Mouse (Mus musculus) MEL (cell line): Measurements from ENCODE around the gene Gm45808. TPM values are rescaled to one million over a fixed set of nuclear protein-coding genes. Genes with fewer than 3 reads are reported as not detected.
"Not testable (repeated sequence)": the region's sequence is repeated elsewhere in the genome, so short reads cannot be mapped to it uniquely, and the experiment has no call there.

Experiments used
- DNase-seq: peaks from one replicate; pipeline ENCODE4 v3.0.0; 2011; ENCODE audit warnings: low read depth, low spot score
- H3K27ac ChIP-seq: 2 replicates; pipeline ENCODE4 v1.5.1; 2012; ENCODE audit warnings: low read depth, mild to moderate bottlenecking, control low read depth, low read length, moderate library complexity; ENCODE audit not compliant: control insufficient read depth
- H3K27me3 ChIP-seq, 2 experiments: fragments of 150-350 bp in 1 of 2; sonication (generic) in 1 of 2; 2 replicates each; pipeline ENCODE4 v1.6.1; 2012; ENCODE audit warnings: low read length in 2 of 2, mild to moderate bottlenecking in 2 of 2, improper control_type of control experiment in 1 of 2, moderate library complexity in 1 of 2; ENCODE audit not compliant: insufficient read depth in 2 of 2, control insufficient read depth in 1 of 2
- H3K36me3 ChIP-seq, 2 experiments: 2 replicates each; pipeline ENCODE4 v1.6.1; 2012 to 2014; ENCODE audit warnings: low read length in 2 of 2, improper control_type of control experiment in 1 of 2, inconsistent platforms in 1 of 2, mild to moderate bottlenecking in 1 of 2; ENCODE audit not compliant: insufficient read depth in 2 of 2, control insufficient read depth in 1 of 2
- H3K4me1 ChIP-seq, 2 experiments: fragments of 150-350 bp in 1 of 2; sonication (generic) in 1 of 2; 2 replicates each; pipeline ENCODE4 v1.6.1; 2012; ENCODE audit warnings: low read length in 2 of 2, improper control_type of control experiment in 1 of 2, mild to moderate bottlenecking in 1 of 2; ENCODE audit not compliant: insufficient read depth in 2 of 2, control insufficient read depth in 1 of 2
- H3K4me3 ChIP-seq, 2 experiments: fragments of 150-350 bp in 1 of 2; sonication (generic) in 1 of 2; 2 replicates each; pipeline ENCODE4 v1.5.1; 2012; ENCODE audit warnings: low read depth in 2 of 2, low read length in 2 of 2, mild to moderate bottlenecking in 2 of 2, moderate library complexity in 2 of 2, control low read depth in 1 of 2, improper control_type of control experiment in 1 of 2; ENCODE audit not compliant: control insufficient read depth in 1 of 2, insufficient read depth in 1 of 2
- H3K79me2 ChIP-seq: 2 replicates; pipeline ENCODE4 v1.6.1; 2012; ENCODE audit warnings: mild to moderate bottlenecking, low read length, moderate library complexity; ENCODE audit not compliant: control insufficient read depth, poor library complexity, insufficient read depth
- H3K9ac ChIP-seq: 2 replicates; pipeline ENCODE4 v1.6.1; 2012; ENCODE audit warnings: low read depth, mild to moderate bottlenecking, control low read depth, low read length, moderate library complexity; ENCODE audit not compliant: control insufficient read depth, poor library complexity, severe bottlenecking
- H3K9me3 ChIP-seq: fragments of 150-350 bp; sonication (generic); replicated peaks from 2 replicates; pipeline ENCODE4 v1.6.1; 2012; ENCODE audit warnings: mild to moderate bottlenecking, low read length, improper control_type of control experiment, moderate library complexity; ENCODE audit not compliant: insufficient read depth
- BHLHE40 ChIP-seq: IDR thresholded peaks from 2 replicates; pipeline ENCODE4 v1.6.1; 2012; ENCODE audit warnings: low read depth, mild to moderate bottlenecking, inconsistent platforms, low read length, improper control_type of control experiment, borderline replicate concordance
- CHD1 ChIP-seq: IDR thresholded peaks from 2 replicates; pipeline ENCODE4 v1.6.1; 2012; ENCODE audit warnings: low read depth, mild to moderate bottlenecking, inconsistent platforms, low read length, improper control_type of control experiment
- CTCF ChIP-seq, 3 experiments: IDR thresholded peaks in 2 of 3; conservative IDR thresholded peaks in 1 of 3; 2 replicates each; pipeline ENCODE4 v1.5.1; 2011 to 2012; ENCODE audit warnings: low read length in 3 of 3, low read depth in 2 of 3, mild to moderate bottlenecking in 2 of 3, improper control_type of control experiment in 1 of 3, inconsistent platforms in 1 of 3, mixed read lengths in 1 of 3, moderate library complexity in 1 of 3; ENCODE audit not compliant: control insufficient read depth in 1 of 3, insufficient read depth in 1 of 3, poor library complexity in 1 of 3, severe bottlenecking in 1 of 3
- ELF1 ChIP-seq: IDR thresholded peaks from 2 replicates; pipeline ENCODE4 v1.6.1; 2014; ENCODE audit warnings: low read depth, mild to moderate bottlenecking, inconsistent platforms, low read length, improper control_type of control experiment, moderate library complexity
- EP300 ChIP-seq, 2 experiments: IDR thresholded peaks; 2 replicates each; pipeline ENCODE4 v1.6.1; 2011; ENCODE audit warnings: improper control_type of control experiment in 2 of 2, low read length in 2 of 2, low read depth in 1 of 2, mild to moderate bottlenecking in 1 of 2
- HCFC1 ChIP-seq: IDR thresholded peaks from 2 replicates; pipeline ENCODE4 v1.6.1; 2012; ENCODE audit warnings: low read depth, mild to moderate bottlenecking, inconsistent platforms, low read length, improper control_type of control experiment, moderate library complexity
- MYC ChIP-seq: IDR thresholded peaks from 2 replicates; pipeline ENCODE4 v1.6.1; 2011; ENCODE audit warnings: low read depth, mild to moderate bottlenecking, low read length, improper control_type of control experiment, moderate library complexity
- TAL1 ChIP-seq: IDR thresholded peaks from 2 replicates; pipeline ENCODE4 v1.6.1; 2012; ENCODE audit warnings: mild to moderate bottlenecking, inconsistent platforms, low read length, moderate library complexity, mixed read lengths
- TBP ChIP-seq: IDR thresholded peaks from 2 replicates; pipeline ENCODE4 v1.8.0; 2011; ENCODE audit warnings: low read depth, low read length, improper control_type of control experiment
- USF1 ChIP-seq: IDR thresholded peaks from 2 replicates; pipeline ENCODE4 v1.6.1; 2014; ENCODE audit warnings: low read depth, mild to moderate bottlenecking, inconsistent platforms, low read length, improper control_type of control experiment, moderate library complexity
- ZKSCAN1 ChIP-seq: IDR thresholded peaks from 2 replicates; pipeline ENCODE4 v1.6.1; 2012; ENCODE audit warnings: low read depth, mild to moderate bottlenecking, inconsistent platforms, low read length, improper control_type of control experiment, moderate library complexity
- ZMIZ1 ChIP-seq: IDR thresholded peaks from 2 replicates; pipeline ENCODE4 v1.6.1; 2012; ENCODE audit warnings: low read depth, mild to moderate bottlenecking, inconsistent platforms, low read length, improper control_type of control experiment, moderate library complexity
- ZNF384 ChIP-seq: IDR thresholded peaks from 2 replicates; pipeline ENCODE4 v1.6.1; 2012; ENCODE audit warnings: low read depth, mild to moderate bottlenecking, inconsistent platforms, low read length, improper control_type of control experiment
- polyA plus RNA-seq, 2 experiments: library from polyadenylated mRNA; stranded (reverse) in 1 of 2; unstranded in 1 of 2; fragments of >175 nt in 1 of 2; fragments of >200 nt in 1 of 2; gene quantifications; 2 replicates each; pipeline versions ENCODE4 v1.2.1 to v1.2.4; 2012; ENCODE audit warnings: low replicate concordance in 2 of 2, low read depth in 1 of 2; ENCODE audit not compliant: insufficient read length in 2 of 2, insufficient read depth in 1 of 2, missing spikeins in 1 of 2
- total RNA-seq: library from RNA; depleted of rRNA; stranded (reverse); fragments of 300-350 nt; gene quantifications from 2 replicates; pipeline ENCODE4 v1.2.3, GENCODE M21; 2012

Gene Gm45808
- total and polyA plus RNA-seq, 3 experiments = not detected

DNA sequence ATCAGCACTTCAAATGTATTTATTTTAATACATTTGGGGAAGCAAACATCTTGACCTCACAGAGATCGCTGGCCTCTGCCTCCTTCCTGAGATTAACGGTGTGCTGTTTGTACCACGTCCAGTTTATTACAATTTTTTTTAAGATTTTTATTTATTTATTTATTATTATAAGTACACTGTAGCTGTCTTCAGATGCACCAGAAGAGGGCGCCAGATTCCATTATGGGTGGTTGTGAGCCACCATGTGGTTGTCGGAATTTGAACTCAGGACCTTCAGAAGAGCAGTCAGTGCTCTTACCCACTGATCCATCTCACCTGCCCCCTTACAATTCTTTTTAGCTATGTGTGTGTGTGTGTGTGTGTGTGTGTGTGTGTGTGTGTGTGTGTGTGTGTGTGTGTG is 30.2 kb upstream of the Gm45808 start:
- not testable (repeated sequence) for H3K9ac ChIP-seq, H3K4me3 ChIP-seq, H3K27ac ChIP-seq, H3K9me3 ChIP-seq
- 0 out of 2 replicates have a peak, but pooled peaks have one; percentile 38 for TF ChIP-seq MYC
- peak in 2 of 3 experiments; percentile 9 to 12; a peak in 2 of 6 replicates for TF ChIP-seq CTCF (IDR thresholded peaks at IDR 0.05 in 2 of 3, conservative IDR thresholded peaks at IDR 0.05 in 1 of 3; ENCODE audit: control insufficient read depth in 1 of 3, insufficient read depth in 1 of 3, low read depth in 2 of 3, low read length in 3 of 3, poor library complexity in 1 of 3, severe bottlenecking in 1 of 3)
- TF ChIP-seq, all 39 proteins: peak for 2; not testable (repeated sequence) for 37
- not testable (repeated sequence) for H3K36me3 ChIP-seq, H3K79me2 ChIP-seq, H3K27me3 ChIP-seq, H3K4me1 ChIP-seq, DNase-seq

DNA sequence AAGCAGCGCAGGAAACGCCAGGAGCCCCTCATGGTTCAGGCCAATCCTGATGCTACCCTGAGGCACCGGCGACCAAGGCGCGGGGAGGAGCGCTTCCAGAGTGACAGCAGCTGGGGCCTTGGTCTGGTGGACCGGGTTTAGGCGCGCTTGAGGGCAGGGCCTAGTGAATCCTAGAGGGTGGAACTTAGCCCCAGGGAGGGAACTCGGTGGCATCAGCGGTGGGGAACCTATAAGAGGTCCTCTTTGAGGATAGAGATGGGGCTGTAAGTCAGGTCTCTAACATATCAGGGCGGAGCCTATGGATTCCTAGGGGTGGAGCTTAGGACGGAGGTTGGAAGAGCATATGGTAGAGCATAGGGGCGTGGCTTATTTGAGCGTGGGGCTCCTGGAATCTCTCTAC is 28.8 kb upstream of the Gm45808 start:
- Histone ChIP-seq H3K4me1 (no peaks in the 10 kb centered on the region), H3K9me3 (no peaks in the 10 kb centered on the region), H3K27ac (no peak overlapping the region)

DNA sequence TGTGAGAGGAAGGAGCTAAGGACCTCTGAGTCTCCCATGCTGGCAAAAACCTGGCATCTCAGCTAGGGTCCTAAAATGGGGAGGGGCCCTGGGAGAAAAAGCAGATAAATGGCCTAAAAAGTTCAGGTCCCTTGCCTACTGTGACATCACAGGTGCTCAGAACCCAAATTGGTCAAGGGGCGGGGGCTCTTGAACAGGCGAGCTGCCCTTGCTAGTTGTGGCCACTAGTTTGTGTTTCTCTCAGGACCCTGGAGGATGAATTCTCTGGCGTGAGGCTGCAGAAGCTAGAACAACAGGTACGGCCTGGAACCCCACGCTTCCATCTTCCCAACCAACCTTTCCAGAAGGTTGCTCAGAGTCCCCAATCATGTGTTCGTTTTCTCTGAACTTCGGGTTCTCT is 27.8 kb upstream of the Gm45808 start:
- H3K9ac ChIP-seq = no peak overlapping the region
- no peaks in the 10 kb centered on the region for H3K36me3 ChIP-seq
- no peaks in the 10 kb centered on the region for H3K9me3 ChIP-seq
- no peak for TF ChIP-seq BHLHE40
- TF ChIP-seq, all 39 proteins: peak for 0
- no peak for DNase-seq
- no peaks in the 10 kb centered on the region for H3K4me1 ChIP-seq
- H3K27me3 ChIP-seq = no peaks in the 10 kb centered on the region
- peaks cover 7% of the 10 kb centered on the region for H3K79me2 ChIP-seq
- no peak overlapping the region for H3K4me3 ChIP-seq
- no peak overlapping the region for H3K27ac ChIP-seq

More for the DNA sequence above, 28.8 kb upstream of the Gm45808 start:
- peak; percentile 49 for DNase-seq
- Histone ChIP-seq H3K9ac (no peak overlapping the region), H3K36me3 (no peaks in the 10 kb centered on the region), H3K4me3 (no peak overlapping the region), H3K79me2 (no peaks in the 10 kb centered on the region; the same call in 1 of the 2 replicates), H3K27me3 (no peaks in the 10 kb centered on the region)
- TF ChIP-seq TAL1 (no peak), ZMIZ1 (no peak), HCFC1 (no peak), CHD1 (no peak), ELF1 (no peak), ZNF384 (no peak), MYC (no peak), TBP (no peak), USF1 (no peak), EP300 (IDR thresholded peaks at IDR 0.05; ENCODE audit: low read depth in 1 of 2, low read length in 2 of 2) (no peak), ZKSCAN1 (no peak)
